Mouse (Mus musculus) G1E (cell line): Measurements from ENCODE around the gene P2rx1. TPM values are rescaled to one million over a fixed set of nuclear protein-coding genes. Genes with fewer than 3 reads are reported as not detected.

Experiments
- ATAC-seq: 2 replicates; pipeline ENCODE4 v1.8.0; 2016; ENCODE audit warnings: mild to moderate bottlenecking; ENCODE audit not compliant: insufficient number of reproducible peaks, poor library complexity, low FRiP score, severe bottlenecking; ENCODE audit errors: extremely low read depth
- DNase-seq: peaks from one replicate; pipeline ENCODE4 v3.0.0; 2012; ENCODE audit warnings: low spot score
- H3K27me3 ChIP-seq: 2 replicates; pipeline ENCODE4 v1.6.1; 2012; ENCODE audit warnings: mild to moderate bottlenecking, low read length, inconsistent platforms; ENCODE audit not compliant: insufficient read depth
- H3K36me3 ChIP-seq: replicated peaks from 2 replicates; pipeline ENCODE3; 2012; ENCODE audit warnings: mild to moderate bottlenecking, inconsistent platforms
- H3K4me1 ChIP-seq: 2 replicates; pipeline ENCODE4 v1.6.1; 2012; ENCODE audit warnings: low read depth, low read length, inconsistent platforms, mixed read lengths; ENCODE audit not compliant: insufficient read depth
- H3K4me3 ChIP-seq: 2 replicates; pipeline ENCODE4 v1.5.1; 2012; ENCODE audit warnings: low read depth, mild to moderate bottlenecking, inconsistent platforms, low read length, moderate library complexity, mixed read lengths
- H3K9me3 ChIP-seq: replicated peaks from 2 replicates; pipeline ENCODE4 v1.6.1; 2012; ENCODE audit warnings: inconsistent platforms
- CTCF ChIP-seq: IDR thresholded peaks from 2 replicates; pipeline ENCODE4 v1.5.1; 2012; ENCODE audit warnings: low read depth, low read length, inconsistent platforms, mixed read lengths
- GATA1 ChIP-seq: IDR thresholded peaks from 2 replicates; pipeline ENCODE4 v1.6.1; 2012; ENCODE audit warnings: borderline replicate concordance, low read length, inconsistent platforms, mixed read lengths
- GATA2 ChIP-seq: IDR thresholded peaks from 2 replicates; pipeline ENCODE4 v1.6.1; 2012; ENCODE audit warnings: low read depth, low read length, inconsistent platforms, borderline replicate concordance
- POLR2AphosphoS5 ChIP-seq: IDR thresholded peaks from 2 replicates; pipeline ENCODE4 v1.6.1; 2012; ENCODE audit warnings: low read depth, low read length, inconsistent platforms; ENCODE audit not compliant: insufficient replicate concordance
- TAL1 ChIP-seq: conservative IDR thresholded peaks from 2 replicates; pipeline ENCODE4 v1.6.1; 2012; ENCODE audit warnings: low read depth, low read length, inconsistent platforms, mixed read lengths
- polyA plus RNA-seq: library from polyadenylated mRNA; stranded (reverse); fragments of >175 nt; gene quantifications from 2 replicates; pipeline ENCODE4 v1.2.3, GENCODE M21; 2012
- total RNA-seq, 2 experiments: library from RNA; stranded (forward) in 1 of 2; stranded (reverse) in 1 of 2; fragments of 200-1000 nt in 1 of 2; fragments of >200 nt in 1 of 2; fragmentation: Nextera tagmentation in 1 of 2; gene quantifications; 2 replicates each; pipeline ENCODE4 v1.2.3; 2014 to 2017

P2rx1 gene
- total and polyA plus RNA-seq, 3 experiments: 11.4 to 46.9 (median 14.8) TPM

DNA sequence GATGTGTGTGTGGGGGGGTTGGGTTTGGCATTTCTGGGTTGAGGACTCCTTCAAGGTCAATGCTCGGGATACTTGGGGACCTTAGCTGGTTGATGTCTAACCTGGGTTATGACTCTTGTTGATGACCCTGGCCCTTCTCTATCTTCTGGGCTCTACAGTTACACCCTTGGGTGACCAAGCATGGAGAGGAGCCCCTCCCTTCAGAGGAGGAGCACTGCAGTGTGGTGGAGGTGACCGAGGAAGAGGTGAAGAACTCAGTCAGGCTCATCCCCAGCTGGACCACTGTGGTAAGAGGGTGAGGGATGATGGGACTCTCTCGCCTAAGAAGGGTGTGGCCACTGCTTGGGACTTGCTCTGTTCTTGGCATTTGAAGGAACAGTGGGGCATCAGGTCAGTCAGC is 38.8 kb downstream of the P2rx1 start:
- no peak overlapping the region for H3K4me3 ChIP-seq
- no peaks in the 10 kb centered on the region for H3K27me3 ChIP-seq
- no peak for TF ChIP-seq CTCF
- no peak for TF ChIP-seq GATA1
- TF ChIP-seq GATA2: no peak
- no peak for TF ChIP-seq TAL1
- TF ChIP-seq POLR2AphosphoS5: no peak
- no peak for DNase-seq
- H3K36me3 ChIP-seq: peaks cover 83% of the 10 kb centered on the region
- H3K9me3 ChIP-seq: no peaks in the 10 kb centered on the region
- no peak for ATAC-seq
- no peaks in the 10 kb centered on the region for H3K4me1 ChIP-seq

DNA sequence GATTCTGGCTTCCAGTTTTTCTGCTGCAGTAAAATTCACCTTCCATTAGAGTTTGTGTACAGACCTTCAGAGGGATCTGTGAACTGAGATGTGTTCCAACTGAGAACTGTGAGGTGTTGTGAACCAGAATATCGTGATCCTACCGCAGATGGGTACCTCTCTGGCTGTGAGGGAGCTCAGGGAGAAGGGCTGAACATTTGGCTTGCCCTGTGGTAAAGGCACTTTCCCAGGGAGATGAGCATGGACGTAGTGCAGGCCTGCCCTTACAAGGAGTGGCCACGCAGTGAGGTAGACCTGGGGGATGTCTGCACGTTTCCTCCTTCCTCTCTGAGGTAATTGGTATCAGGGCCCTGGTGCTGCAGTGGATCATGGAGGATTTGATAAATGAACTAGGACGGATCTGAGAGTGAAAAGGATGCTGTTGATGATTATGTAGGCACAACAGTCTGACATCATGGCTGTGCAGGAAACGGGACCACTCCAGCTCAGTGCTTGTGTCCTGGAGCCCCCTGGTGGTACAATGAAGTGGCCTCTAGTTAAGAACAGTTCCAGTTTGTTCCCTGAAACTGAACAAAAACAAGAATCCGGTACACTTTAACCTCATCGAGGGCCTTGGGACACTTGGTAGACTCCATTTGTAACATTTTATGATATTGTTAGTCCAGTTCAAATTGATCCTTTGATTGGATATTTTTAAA is 40.3 kb downstream of the P2rx1 start:
- peaks cover 67% of the 10 kb centered on the region for H3K36me3 ChIP-seq
- H3K4me3 ChIP-seq: no peak overlapping the region
- no peak for ATAC-seq
- no peak for DNase-seq
- H3K4me1 ChIP-seq: no peaks in the 10 kb centered on the region
- H3K9me3 ChIP-seq: no peaks in the 10 kb centered on the region
- H3K27me3 ChIP-seq: no peaks in the 10 kb centered on the region
- TF ChIP-seq TAL1: no peak
- no peak for TF ChIP-seq POLR2AphosphoS5
- no peak for TF ChIP-seq GATA2
- TF ChIP-seq CTCF: no peak; the same call in 1 of the 2 replicates
- TF ChIP-seq GATA1: no peak

DNA sequence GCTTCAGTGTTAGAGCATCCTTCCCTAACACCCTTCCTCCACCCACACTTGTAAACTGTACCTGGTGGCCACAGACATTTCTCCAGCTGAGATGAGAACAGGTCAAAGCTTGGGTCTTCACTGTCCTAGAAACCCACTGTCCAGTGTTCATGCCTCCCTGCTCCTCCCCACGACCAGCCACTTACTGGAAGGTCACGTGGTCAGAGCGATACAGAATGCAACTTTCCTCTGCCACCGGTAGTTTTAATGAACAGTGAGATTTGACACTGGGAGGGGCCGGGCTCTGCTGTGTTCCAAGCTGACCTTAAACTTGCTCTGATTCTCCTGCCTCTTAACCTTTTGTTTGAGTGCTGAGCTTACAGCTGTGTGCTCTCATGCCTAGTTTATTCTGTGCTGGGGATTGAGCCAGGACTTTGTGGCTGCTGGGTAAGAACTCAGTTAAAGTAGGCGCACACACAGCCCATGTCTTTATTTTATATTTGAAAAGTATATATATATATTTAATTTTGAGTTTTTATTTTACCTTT is 45.4 kb downstream of the P2rx1 start:
- DNase-seq: no peak
- H3K27me3 ChIP-seq: no peaks in the 10 kb centered on the region
- H3K4me1 ChIP-seq: peaks cover 24% of the 10 kb centered on the region
- ATAC-seq: no peak
- TF ChIP-seq GATA2 (no peak), GATA1 (no peak)
- H3K4me3 ChIP-seq: no peak overlapping the region
- peaks cover 23% of the 10 kb centered on the region for H3K36me3 ChIP-seq
- H3K9me3 ChIP-seq: no peaks in the 10 kb centered on the region

- peaks cover 23% of the 10 kb centered on the region for H3K36me3 ChIP-seq
- H3K4me3 ChIP-seq: no peak overlapping the region
- no peaks in the 10 kb centered on the region for H3K27me3 ChIP-seq
- ATAC-seq (no peak), DNase-seq (no peak)
- TF ChIP-seq GATA2: no peak
- TF ChIP-seq CTCF: no peak
- TF ChIP-seq TAL1: no peak
- H3K4me1 ChIP-seq: peaks cover 29% of the 10 kb centered on the region
- H3K9me3 ChIP-seq: no peaks in the 10 kb centered on the region
These were observed 45.9 kb downstream of the P2rx1 start for GRCm38 (mm10) chr11:73044789-73045188.

DNA sequence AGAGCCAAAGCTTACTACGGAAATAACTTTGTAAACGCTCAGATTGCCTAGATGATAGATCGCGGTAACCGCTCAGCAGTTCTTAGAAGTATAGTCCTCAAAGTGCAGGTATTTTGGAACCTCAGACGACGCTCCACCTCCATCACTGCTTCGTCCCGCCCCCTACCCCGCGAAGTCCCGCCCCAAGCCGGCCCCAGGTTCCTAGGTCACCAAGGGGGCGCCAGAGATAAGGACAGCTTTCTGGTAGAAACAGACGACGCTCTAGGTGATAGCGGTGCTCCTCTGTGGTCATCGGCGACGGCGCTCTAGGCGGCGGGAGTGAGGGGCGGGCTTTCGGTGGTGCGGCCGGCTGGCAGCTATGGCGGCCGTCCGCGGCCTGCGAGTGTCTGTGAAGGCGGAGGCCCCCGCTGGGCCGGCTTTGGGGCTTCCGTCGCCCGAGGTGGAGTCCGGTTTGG is 48.7 kb downstream of the P2rx1 start, which contains the start of gene Ncbp3:
TSS of gene Ncbp3 (plus strand) at position 242 of the 455 bp plus-strand sequence.
- Histone ChIP-seq H3K36me3 (peaks cover 22% of the 10 kb centered on the region), H3K4me1 (peaks cover 49% of the 10 kb centered on the region), H3K9me3 (no peaks in the 10 kb centered on the region), H3K4me3 (peak within 1 kb of the TSS; percentile 88), H3K27me3 (no peaks in the 10 kb centered on the region)
- peak; percentile 81 for DNase-seq
- TF ChIP-seq GATA2: no peak
- TF ChIP-seq GATA1: no peak
- TF ChIP-seq CTCF: no peak
- TF ChIP-seq POLR2AphosphoS5: no peak
- TF ChIP-seq TAL1: no peak; the same call in 1 of the 2 replicates
- ATAC-seq: peak; percentile 98

- H3K4me3 ChIP-seq: peak overlapping the region; percentile 88
- H3K36me3 ChIP-seq: peaks cover 22% of the 10 kb centered on the region
- H3K27me3 ChIP-seq: no peaks in the 10 kb centered on the region
- no peaks in the 10 kb centered on the region for H3K9me3 ChIP-seq
- H3K4me1 ChIP-seq: peaks cover 56% of the 10 kb centered on the region
- no peak for TF ChIP-seq GATA2
- no peak for TF ChIP-seq TAL1
- TF ChIP-seq POLR2AphosphoS5: no peak
- no peak for TF ChIP-seq CTCF
- no peak for TF ChIP-seq GATA1
- peak; percentile 49 for DNase-seq
- no peak for ATAC-seq
These were observed 49.4 kb downstream of the P2rx1 start for GRCm38 (mm10) chr11:73048030-73048876.
